Mouse (Mus musculus) embryo, embryonic 11.5 days (tissue): ENCODE measurements around the gene Eif2ak1.

Experiments used
- DNase-seq: peaks from one replicate; pipeline ENCODE4 v3.0.0-alpha.2; 2012; ENCODE audit warnings: low read depth, low spot score

Gene Eif2ak1

GRCm38 (mm10) chr5:143897635-143898330 lies 80.2 kb downstream of the Eif2ak1 start, which contains the start of gene Ankrd61:
Gene Ankrd61 (minus strand): TSS chr5:143897685.
- no peak for DNase-seq

- no peak for DNase-seq
Observed at GRCm38 (mm10) chr5:143902111-143902510, 84.5 kb downstream of the Eif2ak1 start.

DNA sequence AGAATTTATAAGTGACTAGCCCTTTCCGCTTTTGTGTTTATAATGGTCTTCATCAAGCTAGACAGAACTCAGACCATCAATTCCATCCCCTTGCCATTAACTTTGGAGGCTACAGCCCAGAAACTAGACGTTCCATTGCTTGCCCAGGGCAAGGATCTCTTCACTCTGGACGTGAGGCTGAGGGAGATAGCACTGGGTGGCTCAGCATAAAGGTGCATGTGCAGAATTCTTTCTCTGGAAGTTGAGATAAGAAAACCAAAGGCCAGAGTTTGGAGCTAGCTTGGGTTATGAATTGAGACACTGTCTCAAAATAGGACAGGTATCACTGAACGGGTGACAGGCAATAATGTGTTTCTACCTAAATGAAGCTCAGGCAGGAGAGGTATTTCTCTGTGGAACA lies 86.2 kb downstream of the Eif2ak1 start:
- DNase-seq, result no peak

GRCm38 (mm10) chr5:143906429-143906828 lies 88.8 kb downstream of the Eif2ak1 start:
- no peak for DNase-seq

- DNase-seq, result no peak
Observed at GRCm38 (mm10) chr5:143908926-143909325, 91.3 kb downstream of the Eif2ak1 start.

DNA sequence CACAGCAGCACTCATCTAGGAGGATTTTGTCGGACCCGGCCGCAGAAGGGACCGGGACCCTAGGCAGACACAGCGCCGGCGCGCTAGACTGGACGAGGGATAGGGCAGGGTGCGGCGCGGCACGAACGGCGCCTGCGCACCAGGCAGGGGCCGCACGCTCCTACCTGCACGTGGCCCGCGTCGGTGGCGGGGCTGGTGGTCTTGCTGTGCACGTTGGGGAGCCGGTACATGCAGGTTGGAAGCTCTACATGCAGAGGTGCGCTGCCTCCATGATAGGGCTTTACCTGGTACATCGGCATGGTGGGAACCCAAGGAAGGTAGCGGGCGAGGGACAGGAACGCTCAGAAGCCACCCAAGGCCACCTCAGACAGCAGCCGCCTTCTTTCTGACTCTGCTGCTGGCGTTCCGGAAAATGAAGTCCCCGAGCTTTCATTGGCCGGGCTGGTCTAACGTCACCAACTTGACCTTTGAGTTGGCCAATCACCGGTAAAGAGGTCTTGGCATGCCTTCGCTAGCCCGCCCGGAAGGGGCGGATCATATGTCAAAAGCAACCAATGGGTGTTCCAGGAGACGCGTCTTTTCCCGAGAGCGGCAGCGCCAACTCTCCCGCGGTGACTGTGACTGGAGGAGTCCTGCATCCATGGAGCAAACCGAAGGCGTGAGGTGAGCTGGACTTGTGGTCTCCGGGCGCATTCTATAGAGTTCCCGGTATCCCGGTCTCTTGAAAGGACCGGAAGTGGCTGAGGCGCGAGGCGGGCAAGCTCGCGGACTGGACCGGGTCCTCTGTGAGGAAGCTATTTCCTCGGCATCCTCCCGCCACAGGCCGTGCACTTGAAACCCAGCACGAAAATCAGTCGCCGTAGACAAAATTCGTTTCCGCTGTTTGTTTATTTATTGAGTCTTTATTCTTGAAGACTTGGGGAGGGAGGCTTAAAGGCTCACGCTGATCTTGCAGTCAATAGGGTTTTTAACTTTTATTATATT lies 92.1 kb downstream of the Eif2ak1 start, which contains the start of the genes Aimp2 and Pms2:
Gene Aimp2 (minus strand): TSS at position 431 of the 984 bp plus-strand sequence.
Gene Pms2 (plus strand): TSS at position 548 of the 984 bp plus-strand sequence.
- peak; percentile 96 for DNase-seq

- DNase-seq, result no peak
Observed at GRCm38 (mm10) chr5:143916221-143916620, 98.6 kb downstream of the Eif2ak1 start.

- peak; percentile 26 for DNase-seq
Observed at GRCm38 (mm10) chr5:143917418-143917817, 99.8 kb downstream of the Eif2ak1 start.

DNA sequence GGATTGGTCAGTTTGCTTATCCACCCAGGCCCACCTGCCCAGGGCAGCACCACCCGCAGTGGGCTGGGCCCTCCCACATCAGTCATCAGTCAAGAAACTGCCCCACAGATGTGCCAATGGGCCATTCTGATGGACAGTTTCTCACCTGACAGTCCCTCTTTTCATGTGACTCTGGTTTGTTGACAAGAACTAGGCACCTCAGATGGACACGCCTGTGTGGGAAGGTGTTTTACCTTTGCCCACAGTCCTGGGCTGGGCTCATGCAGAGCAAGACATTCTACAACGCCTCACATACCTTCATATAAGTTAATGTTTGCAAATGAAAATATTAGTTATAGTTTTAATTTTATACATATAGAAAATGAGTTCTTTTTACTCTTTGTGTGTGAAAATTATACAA lies 100.5 kb downstream of the Eif2ak1 start:
- no peak for DNase-seq

DNA sequence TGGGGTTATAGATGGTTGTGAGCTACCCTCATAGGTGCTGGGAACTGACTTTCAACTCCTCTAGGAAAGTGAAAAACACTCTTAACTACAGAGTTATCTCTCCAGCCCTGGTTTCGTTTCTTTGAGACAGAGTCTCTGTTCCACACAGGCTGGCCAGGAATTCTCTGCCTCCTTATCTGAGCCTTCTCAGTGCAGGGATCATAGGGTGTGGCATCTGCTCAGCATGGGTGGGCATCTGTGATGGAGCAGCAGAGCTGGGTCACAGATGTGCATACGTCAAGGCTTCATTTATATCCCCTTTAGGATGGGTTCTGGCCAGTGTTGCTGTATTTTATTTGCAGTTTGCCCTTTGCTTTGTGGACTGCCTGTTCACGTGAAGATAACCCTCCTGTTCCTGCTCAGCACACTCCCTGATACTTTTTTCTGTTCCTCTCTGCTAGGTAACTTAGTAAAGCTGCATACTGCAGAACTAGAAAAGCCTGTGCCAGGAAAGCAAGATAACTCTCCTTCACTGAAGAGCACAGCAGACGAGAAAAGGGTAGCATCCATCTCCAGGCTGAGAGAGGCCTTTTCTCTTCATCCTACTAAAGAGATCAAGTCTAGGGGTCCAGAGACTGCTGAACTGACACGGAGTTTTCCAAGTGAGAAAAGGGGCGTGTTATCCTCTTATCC lies 107.3 kb downstream of the Eif2ak1 start:
- no peak for DNase-seq

DNA sequence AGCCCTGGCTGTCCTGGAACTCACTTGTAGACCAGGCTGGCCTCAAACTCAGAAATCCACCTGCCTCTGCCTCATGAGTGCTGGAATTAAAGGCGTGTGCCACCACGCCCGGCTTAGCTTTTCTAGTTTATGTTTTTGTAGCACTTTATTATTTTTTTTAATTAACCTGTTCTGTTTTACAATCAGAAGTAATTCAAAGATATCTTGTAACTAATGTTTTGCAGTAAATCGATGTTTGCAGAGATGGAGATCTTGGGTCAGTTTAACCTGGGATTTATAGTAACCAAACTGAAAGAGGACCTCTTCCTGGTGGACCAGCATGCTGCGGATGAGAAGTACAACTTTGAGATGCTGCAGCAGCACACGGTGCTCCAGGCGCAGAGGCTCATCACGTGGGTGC lies 110.3 kb downstream of the Eif2ak1 start, which contains the start of gene Gm42421:
Gene Gm42421 (plus strand): TSS at position 301 of the 400 bp plus-strand sequence.
- no peak for DNase-seq

GRCm38 (mm10) chr5:143929291-143929690 lies 111.7 kb downstream of the Eif2ak1 start:
- no peak for DNase-seq

GRCm38 (mm10) chr5:143930656-143931055 lies 113.1 kb downstream of the Eif2ak1 start:
- DNase-seq, result no peak

DNA sequence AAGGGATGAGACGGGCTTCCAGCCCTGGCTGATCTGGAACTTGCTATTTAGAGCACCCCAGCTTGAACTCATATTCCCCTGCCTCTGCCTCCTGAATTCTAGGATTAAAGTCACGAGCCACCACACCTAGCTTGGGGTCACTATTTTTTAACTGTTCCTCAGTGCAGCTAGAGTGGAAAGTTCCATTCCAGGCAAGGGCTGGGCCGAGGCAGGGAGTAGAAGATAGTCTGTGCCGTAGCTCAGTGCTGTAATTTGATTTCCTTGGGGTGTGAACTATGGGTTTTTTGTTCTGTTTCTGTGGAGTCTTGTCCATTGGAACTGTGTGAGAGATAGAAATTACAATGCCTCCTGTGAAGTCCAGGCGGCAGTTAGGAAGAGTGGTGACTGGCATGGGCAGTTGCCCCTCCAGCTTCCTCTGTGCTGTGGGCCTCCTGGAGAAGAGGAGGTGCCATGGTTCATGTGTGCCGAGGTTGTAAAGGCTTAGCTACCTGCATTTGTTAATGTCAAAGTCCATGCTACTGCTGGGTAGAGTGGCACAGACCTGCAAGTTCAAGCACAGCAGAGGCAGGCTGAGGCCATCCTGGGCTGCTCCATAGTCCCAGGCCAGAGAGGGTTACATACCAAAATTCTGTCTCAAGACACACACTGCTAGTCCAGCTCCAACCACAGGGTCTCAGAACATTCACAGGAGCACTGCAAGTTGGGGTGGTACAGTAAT lies 114.4 kb downstream of the Eif2ak1 start:
- DNase-seq, result no peak

GRCm38 (mm10) chr5:143932831-143933230 lies 115.2 kb downstream of the Eif2ak1 start, which contains the start of gene Rsph10b:
Gene Rsph10b (plus strand): TSS chr5:143933035.
- no peak for DNase-seq

DNA sequence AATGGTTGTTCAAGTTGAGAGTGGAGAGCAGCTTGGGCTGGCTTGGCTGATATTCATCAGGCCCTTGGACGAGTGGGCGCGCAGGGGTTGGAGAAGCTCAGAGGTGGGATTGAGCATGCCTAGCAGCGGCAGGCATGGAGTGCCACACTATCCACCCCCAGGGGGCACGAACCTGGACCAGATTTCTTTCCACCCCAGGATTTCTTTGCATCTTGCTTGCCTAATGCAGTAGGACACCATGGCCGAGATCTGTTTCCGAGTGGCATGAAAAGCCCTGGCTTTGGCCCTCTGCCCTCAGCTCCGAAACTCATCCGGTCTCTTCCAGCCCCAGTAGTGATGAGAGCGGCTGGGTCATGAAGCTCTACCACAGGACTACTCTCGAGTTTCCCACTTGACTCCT lies 115.8 kb downstream of the Eif2ak1 start:
- no peak for DNase-seq

DNA sequence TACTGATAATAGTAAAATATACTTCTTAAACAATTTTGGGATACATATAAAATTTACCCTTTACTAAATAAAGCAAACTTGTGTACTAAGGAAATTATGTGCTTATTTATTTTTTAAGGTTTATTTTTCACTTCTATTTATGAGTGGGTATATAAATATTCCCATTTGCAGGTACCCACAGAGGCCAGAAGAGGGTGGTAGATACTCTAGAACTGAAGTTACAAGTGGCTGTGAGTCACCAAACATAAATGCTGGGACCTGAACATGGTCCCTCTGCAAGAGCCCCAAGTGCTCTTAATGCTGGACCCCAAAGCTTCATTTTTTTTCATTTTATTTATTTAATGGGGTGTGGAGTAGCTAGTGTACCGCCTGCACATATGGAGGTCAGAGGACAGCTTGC lies 116.3 kb downstream of the Eif2ak1 start:
- DNase-seq, result no peak

DNA sequence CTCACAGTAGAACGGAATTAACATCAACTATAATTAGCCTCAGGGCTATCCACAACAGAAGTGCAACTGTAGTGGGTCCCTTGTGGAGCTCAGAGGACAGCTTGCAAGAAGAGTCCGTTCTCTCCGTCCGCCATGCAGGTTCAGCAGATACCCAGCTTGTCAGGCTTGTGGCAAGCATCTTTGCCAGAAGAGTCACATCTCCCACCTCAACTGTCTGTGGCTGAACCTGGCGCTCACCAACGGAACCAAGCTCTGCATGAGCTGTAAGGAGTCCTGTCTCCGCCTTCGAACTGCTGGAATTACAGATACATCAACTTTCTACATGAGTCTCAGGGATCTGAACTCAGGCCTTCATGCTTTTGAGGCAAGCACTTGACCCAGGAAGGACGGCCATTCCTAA lies 118.6 kb downstream of the Eif2ak1 start:
- DNase-seq, result no peak

GRCm38 (mm10) chr5:143941588-143941987 lies 124.0 kb downstream of the Eif2ak1 start:
- no peak for DNase-seq

GRCm38 (mm10) chr5:143943231-143944125 lies 125.9 kb downstream of the Eif2ak1 start:
- DNase-seq, result no peak
